Mouse (Mus musculus) heart, postnatal 0 days (tissue): ENCODE measurements around the gene Sycn. TPM values are rescaled to one million over a fixed set of nuclear protein-coding genes. Genes with fewer than 3 reads are reported as not detected.

Experiments
- ATAC-seq: fragments of 200-750 bp; cut with Nextera tagmentation; 2 replicates; pipeline ENCODE4 v1.8.0; 2017; ENCODE audit warnings: low read depth, moderate number of reproducible peaks, moderate library complexity; ENCODE audit not compliant: insufficient read depth
- DNase-seq: peaks from one replicate; pipeline ENCODE4 v3.0.0-alpha.2; 2016; ENCODE audit warnings: low spot score
- H3K27ac ChIP-seq: fragments of 300-500 bp; sonication (generic); 2 replicates; pipeline ENCODE4 v1.5.1; 2014; ENCODE audit warnings: low read depth, mild to moderate bottlenecking
- H3K27me3 ChIP-seq: fragments of 300-500 bp; sonication (generic); 2 replicates; pipeline ENCODE4 v1.6.1; 2014; ENCODE audit warnings: low read length, mixed read lengths; ENCODE audit not compliant: control insufficient read depth, insufficient read depth
- H3K36me3 ChIP-seq: fragments of 300-500 bp; sonication (generic); replicated peaks from 2 replicates; pipeline ENCODE4 v1.6.1; 2014; ENCODE audit warnings: low read length, mixed read lengths; ENCODE audit not compliant: control insufficient read depth, insufficient read depth
- H3K4me1 ChIP-seq: fragments of 300-500 bp; sonication (generic); 2 replicates; pipeline ENCODE4 v1.6.1; 2014; ENCODE audit warnings: antibody characterized with exemption; ENCODE audit not compliant: control insufficient read depth, insufficient read depth
- H3K4me2 ChIP-seq: fragments of 300-500 bp; sonication (generic); 2 replicates; pipeline ENCODE4 v1.6.1; 2014; ENCODE audit warnings: low read depth, mild to moderate bottlenecking, low read length, moderate library complexity
- H3K4me3 ChIP-seq: fragments of 300-500 bp; sonication (generic); 2 replicates; pipeline ENCODE4 v1.5.1; 2014; ENCODE audit warnings: low read depth, low read length
- H3K9ac ChIP-seq: fragments of 300-500 bp; sonication (generic); replicated peaks from 2 replicates; pipeline ENCODE4 v1.6.1; 2014; ENCODE audit warnings: low read depth, low read length, mixed read lengths
- H3K9me3 ChIP-seq: fragments of 300-500 bp; sonication (generic); replicated peaks from 2 replicates; pipeline ENCODE4 v1.6.1; 2016; ENCODE audit warnings: low read length; ENCODE audit not compliant: control insufficient read depth
- CTCF ChIP-seq: IDR thresholded peaks from 2 replicates; pipeline ENCODE4 v1.5.1; 2016; ENCODE audit warnings: antibody characterized with exemption, control low read depth, low read depth
- EP300 ChIP-seq: IDR thresholded peaks from 2 replicates; pipeline ENCODE4 v1.6.1; 2016; ENCODE audit warnings: antibody characterized with exemption, low read depth
- microRNA-seq: library from miRNA; unstranded; fragments of <30 nt; microRNA quantifications from one replicate; pipeline ENCODE4, GENCODE M21; 2016
- polyA plus RNA-seq: library from polyadenylated mRNA; unstranded; fragments of >200 nt; fragmentation: Nextera tagmentation; extraction: Ambion mirVana; gene quantifications from 2 replicates; pipeline ENCODE4 v1.2.1, GENCODE M21; 2015
- total RNA-seq: library from RNA; depleted of rRNA; stranded (reverse); fragments of >200 nt; gene quantifications from 2 replicates; pipeline ENCODE4 v1.2.3, GENCODE M21; 2014; ENCODE audit warnings: low replicate concordance; rRNA removed

Sycn gene
- total and polyA plus RNA-seq, 2 experiments from 2014 or later = not detected

DNA sequence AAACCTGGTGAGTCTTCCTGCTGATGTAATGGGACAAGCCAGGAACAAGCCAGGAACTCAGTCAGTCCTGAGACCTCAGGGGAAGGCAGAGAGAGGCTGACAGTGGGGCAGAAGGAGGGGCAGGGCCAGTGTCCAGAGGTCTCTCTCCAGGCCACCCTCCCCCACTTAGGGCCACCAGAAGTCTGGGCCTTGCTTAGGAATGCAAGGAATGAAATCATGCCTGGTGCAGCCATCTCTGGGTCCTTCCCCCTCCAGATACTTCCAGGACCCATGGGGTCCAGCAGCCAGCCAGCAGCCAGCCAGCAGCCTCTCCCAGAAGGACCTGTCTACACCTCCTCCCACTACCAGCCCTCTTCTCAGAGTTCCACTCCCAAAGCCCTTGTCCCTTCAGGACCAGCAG, 47.0 kb downstream of the Sycn start:
- peak; percentile 35 for ATAC-seq
- no peaks in the 10 kb centered on the region for H3K9me3 ChIP-seq
- 0 out of 2 replicates have a peak overlapping the region, but pooled peaks have one; percentile 13 for H3K4me2 ChIP-seq
- peak overlapping the region; percentile 36; the same call in 1 of the 2 replicates for H3K27ac ChIP-seq
- no peak for TF ChIP-seq EP300
- no peak for TF ChIP-seq CTCF
- peaks cover 36% of the 10 kb centered on the region for H3K4me1 ChIP-seq
- DNase-seq = peak; percentile 30
- no peaks in the 10 kb centered on the region for H3K27me3 ChIP-seq
- H3K9ac ChIP-seq = 0 out of 2 replicates have a peak overlapping the region, but pooled peaks have one; percentile 6
- H3K36me3 ChIP-seq = no peaks in the 10 kb centered on the region
- H3K4me3 ChIP-seq = no peak overlapping the region

Small RNA genes lying within 50 kb of the gene (microRNA-seq; reads per million reads assigned to microRNA genes)
- gene Mir7049 = not detected

Other genes with a start within 250 kb of the Sycn start
- gene Selenov, start 249.7 kb upstream of the Sycn start, total RNA-seq = not detected in 2 replicates
- gene Selenov, start 249.7 kb upstream of the Sycn start, polyA plus RNA-seq = not detected in 2 replicates
- gene Dll3, start 238.6 kb upstream of the Sycn start, total RNA-seq = not detected in 2 replicates
- not detected in 2 replicates for gene Dll3, start 238.6 kb upstream of the Sycn start, polyA plus RNA-seq
- 60.6 and 69.9 TPM in 2 replicates for gene Timm50, start 228.8 kb upstream of the Sycn start, total RNA-seq
- gene Timm50, start 228.8 kb upstream of the Sycn start, polyA plus RNA-seq = 90.1 and 90.6 TPM in 2 replicates
- gene Supt5, start 202.1 kb upstream of the Sycn start, total RNA-seq = 52.3 and 71.4 TPM in 2 replicates
- 36.4 and 36.6 TPM in 2 replicates for gene Supt5, start 202.1 kb upstream of the Sycn start, polyA plus RNA-seq
- gene Rps16, start 190.2 kb upstream of the Sycn start, total RNA-seq = 145 and 161 TPM in 2 replicates
- gene Rps16, start 190.2 kb upstream of the Sycn start, polyA plus RNA-seq = 481 and 513 TPM in 2 replicates
- gene Plekhg2, start 168.3 kb upstream of the Sycn start, total RNA-seq = 23.5 and 41.7 TPM in 2 replicates
- 11.8 and 13.7 TPM in 2 replicates for gene Plekhg2, start 168.3 kb upstream of the Sycn start, polyA plus RNA-seq
- 10.8 and 19.2 TPM in 2 replicates for gene Zfp36, start 160.6 kb upstream of the Sycn start, total RNA-seq
- 12.5 and 13.6 TPM in 2 replicates for gene Zfp36, start 160.6 kb upstream of the Sycn start, polyA plus RNA-seq
- 42.1 and 51.4 TPM in 2 replicates for gene Med29, start 148.2 kb upstream of the Sycn start, total RNA-seq
- gene Med29, start 148.2 kb upstream of the Sycn start, polyA plus RNA-seq = 44.1 and 45.8 TPM in 2 replicates
- gene Paf1, start 147.9 kb upstream of the Sycn start, total RNA-seq = 29.8 and 66.1 TPM in 2 replicates
- 54.2 and 56.5 TPM in 2 replicates for gene Paf1, start 147.9 kb upstream of the Sycn start, polyA plus RNA-seq
- gene Gmfg, start 103.4 kb upstream of the Sycn start, total RNA-seq = 1.5 and 3.0 TPM in 2 replicates
- gene Gmfg, start 103.4 kb upstream of the Sycn start, polyA plus RNA-seq = 8.9 and 9.8 TPM in 2 replicates
- gene Lrfn1, start 88.9 kb upstream of the Sycn start, total RNA-seq = 1.4 and 3.9 TPM in 2 replicates
- gene Lrfn1, start 88.9 kb upstream of the Sycn start, polyA plus RNA-seq = 0.31 and 0.55 TPM in 2 replicates
- gene Ifnl2, start 30.4 kb upstream of the Sycn start, total RNA-seq = not detected in 2 replicates
- not detected in 2 replicates for gene Ifnl2, start 30.4 kb upstream of the Sycn start, polyA plus RNA-seq
- not detected in 2 replicates for gene Ifnl3, start 18.0 kb upstream of the Sycn start, total RNA-seq
- not detected in 2 replicates for gene Ifnl3, start 18.0 kb upstream of the Sycn start, polyA plus RNA-seq
- not detected in 2 replicates for gene Nccrp1, start 6.4 kb downstream of the Sycn start, total RNA-seq
- not detected in 2 replicates for gene Nccrp1, start 6.4 kb downstream of the Sycn start, polyA plus RNA-seq
- gene Samd4b, start 57.3 kb downstream of the Sycn start, total RNA-seq = 37.0 and 53.5 TPM in 2 replicates
- gene Samd4b, start 57.3 kb downstream of the Sycn start, polyA plus RNA-seq = 12.3 and 12.4 TPM in 2 replicates
- 12.7 and 17.1 TPM in 2 replicates for gene Pak4, start 57.3 kb downstream of the Sycn start, total RNA-seq
- gene Pak4, start 57.3 kb downstream of the Sycn start, polyA plus RNA-seq = 11.3 and 12.0 TPM in 2 replicates
- not detected in 2 replicates for gene Acp7, start 90.4 kb downstream of the Sycn start, total RNA-seq
- not detected in 2 replicates for gene Acp7, start 90.4 kb downstream of the Sycn start, polyA plus RNA-seq
- gene Fbxo27, start 152.0 kb downstream of the Sycn start, total RNA-seq = 0.73 and 0.93 TPM in 2 replicates
- 1.5 and 1.7 TPM in 2 replicates for gene Fbxo27, start 152.0 kb downstream of the Sycn start, polyA plus RNA-seq
- gene Fbxo17, start 175.9 kb downstream of the Sycn start, total RNA-seq = 4.7 and 7.8 TPM in 2 replicates
- gene Fbxo17, start 175.9 kb downstream of the Sycn start, polyA plus RNA-seq = 4.5 and 5.1 TPM in 2 replicates
- 73.9 and 95.4 TPM in 2 replicates for gene Mrps12, start 200.9 kb downstream of the Sycn start, total RNA-seq
- gene Mrps12, start 200.9 kb downstream of the Sycn start, polyA plus RNA-seq = 133 and 134 TPM in 2 replicates
- gene Sars2, start 201.1 kb downstream of the Sycn start, total RNA-seq = 22.6 and 33.4 TPM in 2 replicates
- gene Sars2, start 201.1 kb downstream of the Sycn start, polyA plus RNA-seq = 15.8 and 17.0 TPM in 2 replicates
- not detected in 2 replicates for gene Ccer2, start 215.3 kb downstream of the Sycn start, total RNA-seq
- not detected in 2 replicates for gene Ccer2, start 215.3 kb downstream of the Sycn start, polyA plus RNA-seq
- gene Sirt2, start 225.8 kb downstream of the Sycn start, total RNA-seq = 44.7 and 53.0 TPM in 2 replicates
- 60.6 and 61.0 TPM in 2 replicates for gene Sirt2, start 225.8 kb downstream of the Sycn start, polyA plus RNA-seq
- 3.5 and 16.1 TPM in 2 replicates for gene Nfkbib, start 226.6 kb downstream of the Sycn start, total RNA-seq
- gene Nfkbib, start 226.6 kb downstream of the Sycn start, polyA plus RNA-seq = 25.7 and 26.7 TPM in 2 replicates
- 2.1 and 2.7 TPM in 2 replicates for gene Rinl, start 248.1 kb downstream of the Sycn start, total RNA-seq
- 2.3 and 2.4 TPM in 2 replicates for gene Rinl, start 248.1 kb downstream of the Sycn start, polyA plus RNA-seq